Mouse (Mus musculus): Measurements from ENCODE around the gene Mbnl2. TPM values are rescaled to one million over a fixed set of nuclear protein-coding genes. Genes with fewer than 3 reads are reported as not detected.

Mbnl2 gene
- total and polyA plus RNA-seq, 3 experiments: 24.4 to 158 (median 70.1) TPM

- H3K36me3 ChIP-seq (replicated peaks): peaks cover 15% of the 10 kb centered on the region
- peaks cover 12% of the 10 kb centered on the region for H3K9me3 ChIP-seq (replicated peaks)
- ATAC-seq (ENCODE audit: extremely low read depth, insufficient number of reproducible peaks, low FRiP score, poor library complexity, severe bottlenecking) (no peak), DNase-seq (ENCODE audit: low spot score) (no peak)
- no peaks in the 10 kb centered on the region for H3K27me3 ChIP-seq (ENCODE audit: insufficient read depth, low read length)
- TF ChIP-seq TAL1 (conservative IDR thresholded peaks at IDR 0.05; ENCODE audit: low read depth, low read length): no peak
- TF ChIP-seq GATA2 (IDR thresholded peaks at IDR 0.05; ENCODE audit: borderline replicate concordance, low read depth, low read length): no peak
- no peak for TF ChIP-seq POLR2AphosphoS5 (IDR thresholded peaks at IDR 0.05; ENCODE audit: insufficient replicate concordance, low read depth, low read length)
- TF ChIP-seq CTCF (IDR thresholded peaks at IDR 0.05; ENCODE audit: low read depth, low read length): no peak
- no peak for TF ChIP-seq GATA1 (IDR thresholded peaks at IDR 0.05; ENCODE audit: borderline replicate concordance, low read length)
- H3K4me3 ChIP-seq (ENCODE audit: low read depth, low read length): no peak overlapping the region
- no peaks in the 10 kb centered on the region for H3K4me1 ChIP-seq (ENCODE audit: insufficient read depth, low read depth, low read length)
These were observed 87.8 kb downstream of the Mbnl2 start for GRCm38 (mm10) chr14:120363090-120363818.

DNA sequence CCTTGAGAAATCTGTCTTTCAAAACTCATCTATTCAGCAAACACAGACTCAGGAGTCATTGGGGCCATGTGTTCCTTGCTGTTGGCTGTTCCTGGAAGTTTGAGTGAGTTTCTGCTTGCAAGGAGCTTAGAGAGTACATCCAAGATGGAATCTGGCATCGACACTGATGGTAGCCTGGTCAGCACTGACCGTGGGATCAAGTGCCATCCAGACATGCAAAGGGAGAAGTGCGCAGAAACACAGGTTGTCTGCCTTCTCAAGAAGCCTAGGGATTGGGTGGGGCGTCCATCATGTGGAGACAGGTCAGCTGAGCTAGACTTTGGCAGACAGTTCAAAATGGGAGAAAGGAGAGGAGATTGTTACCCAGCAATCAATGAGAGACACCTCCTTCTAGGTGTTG lies 89.6 kb downstream of the Mbnl2 start:
- ATAC-seq (ENCODE audit: extremely low read depth, insufficient number of reproducible peaks, low FRiP score, poor library complexity, severe bottlenecking): no peak
- no peak for TF ChIP-seq GATA1 (IDR thresholded peaks at IDR 0.05; ENCODE audit: borderline replicate concordance, low read length)
- no peak for TF ChIP-seq TAL1 (conservative IDR thresholded peaks at IDR 0.05; ENCODE audit: low read depth, low read length)
- TF ChIP-seq POLR2AphosphoS5 (IDR thresholded peaks at IDR 0.05; ENCODE audit: insufficient replicate concordance, low read depth, low read length): no peak
- no peak for TF ChIP-seq GATA2 (IDR thresholded peaks at IDR 0.05; ENCODE audit: borderline replicate concordance, low read depth, low read length)
- TF ChIP-seq CTCF (IDR thresholded peaks at IDR 0.05; ENCODE audit: low read depth, low read length): no peak
- Histone ChIP-seq H3K9me3 (replicated peaks) (peaks cover 8% of the 10 kb centered on the region; the same call in 1 of the 2 replicates), H3K4me1 (ENCODE audit: insufficient read depth, low read depth, low read length) (no peaks in the 10 kb centered on the region), H3K36me3 (replicated peaks) (peaks cover 9% of the 10 kb centered on the region), H3K27me3 (ENCODE audit: insufficient read depth, low read length) (no peaks in the 10 kb centered on the region), H3K4me3 (ENCODE audit: low read depth, low read length) (no peak overlapping the region)
- DNase-seq (ENCODE audit: low spot score): no peak

DNA sequence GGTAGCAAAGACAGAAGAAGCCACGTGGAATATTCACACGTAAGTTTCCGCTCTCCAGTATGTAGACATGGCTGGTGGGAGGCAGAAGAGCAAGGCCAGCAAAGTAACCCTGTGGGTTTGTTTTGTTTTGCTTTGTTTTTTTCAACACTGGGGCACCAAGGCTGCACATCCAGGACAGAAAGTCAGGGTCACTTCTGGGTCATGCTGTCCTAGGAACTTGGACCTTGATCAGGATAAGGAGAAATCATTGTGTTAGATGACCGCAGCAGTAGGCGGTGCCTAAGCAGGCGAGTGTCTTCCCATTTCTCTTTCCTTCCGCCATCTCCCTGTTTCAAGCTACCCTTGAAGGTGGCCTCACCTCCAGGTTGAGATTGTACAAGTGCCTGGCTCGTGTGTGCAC lies 91.5 kb downstream of the Mbnl2 start:
- ATAC-seq (ENCODE audit: extremely low read depth, insufficient number of reproducible peaks, low FRiP score, poor library complexity, severe bottlenecking) (no peak), DNase-seq (ENCODE audit: low spot score) (no peak)
- Histone ChIP-seq H3K4me3 (ENCODE audit: low read depth, low read length) (no peak overlapping the region), H3K4me1 (ENCODE audit: insufficient read depth, low read depth, low read length) (no peaks in the 10 kb centered on the region), H3K36me3 (replicated peaks) (peaks cover 14% of the 10 kb centered on the region), H3K9me3 (replicated peaks) (peaks cover 8% of the 10 kb centered on the region; the same call in 1 of the 2 replicates), H3K27me3 (ENCODE audit: insufficient read depth, low read length) (no peaks in the 10 kb centered on the region)
- TF ChIP-seq GATA1 (IDR thresholded peaks at IDR 0.05; ENCODE audit: borderline replicate concordance, low read length) (no peak), GATA2 (IDR thresholded peaks at IDR 0.05; ENCODE audit: borderline replicate concordance, low read depth, low read length) (no peak), CTCF (IDR thresholded peaks at IDR 0.05; ENCODE audit: low read depth, low read length) (no peak), POLR2AphosphoS5 (IDR thresholded peaks at IDR 0.05; ENCODE audit: insufficient replicate concordance, low read depth, low read length) (no peak), TAL1 (conservative IDR thresholded peaks at IDR 0.05; ENCODE audit: low read depth, low read length) (no peak)

DNA sequence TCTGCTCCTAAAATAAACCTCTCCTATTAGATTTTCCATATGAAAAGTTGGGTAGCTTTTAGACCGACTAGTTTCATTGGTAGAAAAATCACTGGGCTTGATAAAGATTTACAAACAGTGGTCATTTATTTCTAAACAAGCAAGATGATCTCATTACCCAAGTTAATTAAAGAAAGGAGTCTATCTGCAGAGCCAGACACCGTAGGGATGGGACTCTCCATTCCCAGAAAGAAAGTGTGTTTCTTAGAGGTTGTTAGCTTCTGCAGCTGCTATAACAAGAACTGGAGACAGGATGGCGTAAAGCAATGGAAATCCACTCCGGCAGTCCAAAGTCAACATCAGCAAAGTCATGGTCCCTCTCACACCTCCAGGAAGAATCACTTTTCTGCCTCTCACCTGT lies 92.1 kb downstream of the Mbnl2 start:
- Histone ChIP-seq H3K36me3 (replicated peaks) (peaks cover 14% of the 10 kb centered on the region), H3K9me3 (replicated peaks) (peaks cover 8% of the 10 kb centered on the region; the same call in 1 of the 2 replicates), H3K4me1 (ENCODE audit: insufficient read depth, low read depth, low read length) (no peaks in the 10 kb centered on the region), H3K27me3 (ENCODE audit: insufficient read depth, low read length) (no peaks in the 10 kb centered on the region), H3K4me3 (ENCODE audit: low read depth, low read length) (no peak overlapping the region)
- TF ChIP-seq GATA2 (IDR thresholded peaks at IDR 0.05; ENCODE audit: borderline replicate concordance, low read depth, low read length) (no peak), GATA1 (IDR thresholded peaks at IDR 0.05; ENCODE audit: borderline replicate concordance, low read length) (no peak), POLR2AphosphoS5 (IDR thresholded peaks at IDR 0.05; ENCODE audit: insufficient replicate concordance, low read depth, low read length) (no peak), TAL1 (conservative IDR thresholded peaks at IDR 0.05; ENCODE audit: low read depth, low read length) (no peak), CTCF (IDR thresholded peaks at IDR 0.05; ENCODE audit: low read depth, low read length) (no peak)
- DNase-seq (ENCODE audit: low spot score) (no peak), ATAC-seq (ENCODE audit: extremely low read depth, insufficient number of reproducible peaks, low FRiP score, poor library complexity, severe bottlenecking) (no peak)

DNA sequence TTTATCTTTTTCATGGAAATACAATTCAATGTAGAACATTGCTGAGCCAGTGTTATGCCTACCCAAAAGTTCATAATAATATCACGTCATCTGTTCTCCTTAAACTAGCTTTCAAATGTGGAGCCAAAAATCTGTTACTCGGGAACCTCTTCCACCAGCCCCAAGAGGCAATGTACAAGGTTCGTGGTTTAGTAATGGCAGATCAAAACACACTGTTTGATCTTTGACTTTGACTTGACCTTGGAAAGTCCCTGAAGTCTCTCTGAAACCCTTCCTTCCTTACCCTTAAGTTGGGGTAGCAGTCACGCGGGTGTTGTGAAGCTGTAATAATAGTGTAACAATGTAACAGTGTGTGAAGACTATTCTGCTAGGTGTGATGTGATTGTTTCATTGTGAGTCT lies 93.0 kb downstream of the Mbnl2 start:
- ATAC-seq (ENCODE audit: extremely low read depth, insufficient number of reproducible peaks, low FRiP score, poor library complexity, severe bottlenecking): no peak
- H3K27me3 ChIP-seq (ENCODE audit: insufficient read depth, low read length): no peaks in the 10 kb centered on the region
- H3K4me3 ChIP-seq (ENCODE audit: low read depth, low read length): no peak overlapping the region
- H3K4me1 ChIP-seq (ENCODE audit: insufficient read depth, low read depth, low read length): no peaks in the 10 kb centered on the region
- H3K36me3 ChIP-seq (replicated peaks): peaks cover 13% of the 10 kb centered on the region
- TF ChIP-seq GATA2 (IDR thresholded peaks at IDR 0.05; ENCODE audit: borderline replicate concordance, low read depth, low read length) (no peak), TAL1 (conservative IDR thresholded peaks at IDR 0.05; ENCODE audit: low read depth, low read length) (no peak)
- DNase-seq (ENCODE audit: low spot score): no peak
- H3K9me3 ChIP-seq (replicated peaks): peaks cover 8% of the 10 kb centered on the region; the same call in 1 of the 2 replicates

GRCm38 (mm10) chr14:120368914-120369391 lies 93.5 kb downstream of the Mbnl2 start:
- H3K27me3 ChIP-seq (ENCODE audit: insufficient read depth, low read length): no peaks in the 10 kb centered on the region
- no peak for ATAC-seq (ENCODE audit: extremely low read depth, insufficient number of reproducible peaks, low FRiP score, poor library complexity, severe bottlenecking)
- H3K36me3 ChIP-seq (replicated peaks): peaks cover 13% of the 10 kb centered on the region
- DNase-seq (ENCODE audit: low spot score): no peak
- no peaks in the 10 kb centered on the region for H3K4me1 ChIP-seq (ENCODE audit: insufficient read depth, low read depth, low read length)
- H3K9me3 ChIP-seq (replicated peaks): peaks cover 8% of the 10 kb centered on the region; the same call in 1 of the 2 replicates
- H3K4me3 ChIP-seq (ENCODE audit: low read depth, low read length): no peak overlapping the region
- no peak for TF ChIP-seq TAL1 (conservative IDR thresholded peaks at IDR 0.05; ENCODE audit: low read depth, low read length)
- TF ChIP-seq POLR2AphosphoS5 (IDR thresholded peaks at IDR 0.05; ENCODE audit: insufficient replicate concordance, low read depth, low read length): no peak

All from G1E (cell line).